Comparison of ENCODE assay signal across 7 mouse cellular contexts in the genomic region with DNA sequence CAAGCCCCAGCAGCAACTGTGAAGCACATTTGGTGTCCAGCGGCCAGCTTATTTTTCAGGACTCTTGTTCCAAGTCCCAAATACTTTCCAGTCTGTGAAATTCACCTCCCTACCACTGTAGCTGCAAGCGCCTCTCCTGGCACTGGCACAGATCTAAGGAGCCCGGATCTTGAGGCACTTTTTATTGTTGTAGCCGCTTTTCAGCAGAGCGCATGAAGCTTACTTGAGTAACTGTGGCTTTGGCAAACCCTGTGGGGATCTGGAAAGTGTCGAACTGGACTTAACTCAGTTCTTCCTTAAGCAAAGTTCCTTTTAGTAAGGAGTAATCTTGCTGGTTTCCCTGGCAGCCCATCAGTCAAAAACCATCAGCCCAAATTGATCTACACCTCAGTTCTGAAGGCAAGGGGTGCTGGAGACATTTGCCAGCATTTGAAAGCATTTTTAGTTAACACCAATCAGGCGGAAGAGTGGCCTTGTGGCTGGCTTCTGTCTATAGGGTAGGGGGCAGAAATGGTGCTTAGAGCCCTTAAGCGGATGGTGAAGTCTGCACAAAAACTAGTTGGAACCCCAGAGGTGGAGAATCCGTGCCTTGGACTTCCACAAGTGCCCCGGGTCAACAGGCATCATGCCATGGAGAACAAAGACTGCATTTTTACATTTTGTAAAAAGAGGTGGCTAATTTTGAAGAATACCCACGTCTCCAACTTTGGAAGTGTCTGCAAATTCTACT. TPM values are rescaled to one million over a fixed set of nuclear protein-coding genes. Genes with fewer than 3 reads are reported as not detected.
DNase-seq lines count a peak whose midpoint lies in the region; ATAC-seq and TF ChIP-seq lines count a peak whose summit lies in the region.

No protein-coding gene starts in this region.

- H3K4me1 ChIP-seq in ES-Bruce4 (ENCODE audit: control insufficient read depth, insufficient read depth, low read length) = no peaks in the 10 kb centered on the region
- no peaks in the 10 kb centered on the region for H3K4me1 ChIP-seq in intestine, postnatal 0 days (replicated peaks; ENCODE audit: control insufficient read depth, insufficient read depth, low read length)
- H3K4me1 ChIP-seq in lung, adult 2 months (ENCODE audit: control insufficient read depth, insufficient read depth, low read length) = peaks cover 17% of the 10 kb centered on the region

- 33% methylated on average over 11 of the region's 11 CpGs for WGBS in intestine, postnatal 0 days
- WGBS in lung, adult 2 months = 10% methylated on average over 11 of the region's 11 CpGs

- TF ChIP-seq EP300 in ES-Bruce4 (IDR thresholded peaks at IDR 0.05; ENCODE audit: insufficient read depth, low read depth, low read length) = no peak

- TF ChIP-seq POLR2A in ES-Bruce4 (IDR thresholded peaks at IDR 0.05; ENCODE audit: insufficient read depth, low read length) = no peak
- no peak for TF ChIP-seq POLR2A in brain, embryonic 14.5 days (IDR thresholded peaks at IDR 0.05; ENCODE audit: borderline replicate concordance, extremely low read depth, insufficient read depth, insufficient read length, poor library complexity, severe bottlenecking)
- no peak for TF ChIP-seq POLR2A in lung, adult 2 months (IDR thresholded peaks at IDR 0.05; ENCODE audit: borderline replicate concordance, extremely low read depth, low read depth, low read length)

- no peak overlapping the region for H3K27ac ChIP-seq in ES-Bruce4 (ENCODE audit: insufficient read depth, low read length)
- peak overlapping the region; percentile 88 for H3K27ac ChIP-seq in gastrocnemius, adult 2 months
- H3K27ac ChIP-seq in intestine, postnatal 0 days (ENCODE audit: low read depth, low read length) = peak overlapping the region; percentile 81

- no peak for ATAC-seq in intestine, postnatal 0 days

- peak overlapping the region; percentile 79 for H3K4me2 ChIP-seq in intestine, postnatal 0 days (replicated peaks; ENCODE audit: low read depth)

- intact Hi-C loops in gastrocnemius, adult 2 months (cut with DNase I) = loop anchor here (1.0 kb wide), 1 partner anchor 233 kb away; no protein-coding TSS in a partner anchor

- H3K27me3 ChIP-seq in ES-Bruce4 (ENCODE audit: control insufficient read depth, insufficient read depth, low read length, poor library complexity, severe bottlenecking) = peaks cover 5% of the 10 kb centered on the region; the same call in 1 of the 2 replicates
- H3K27me3 ChIP-seq in intestine, postnatal 0 days (replicated peaks; ENCODE audit: control insufficient read depth, insufficient read depth, low read length) = peaks cover 18% of the 10 kb centered on the region

- DNase-seq in brain, embryonic 14.5 days (ENCODE audit: low read depth) = peak; percentile 85
- peak; percentile 62 for DNase-seq in gastrocnemius, adult 2 months
- peak; percentile 31 for DNase-seq in lung, adult 2 months
- DNase-seq in right cerebral cortex, adult 18-20 months = peak; percentile 66
- DNase-seq in cerebellum, adult 11-12 months = no peak

- no peaks in the 10 kb centered on the region for H3K9me3 ChIP-seq in ES-Bruce4 (replicated peaks; ENCODE audit: control insufficient read depth, insufficient read depth, low read length, poor library complexity, severe bottlenecking)
- no peaks in the 10 kb centered on the region for H3K9me3 ChIP-seq in intestine, postnatal 0 days (ENCODE audit: control insufficient read depth)

- no peaks in the 10 kb centered on the region for H3K36me3 ChIP-seq in ES-Bruce4 (ENCODE audit: control insufficient read depth, insufficient read depth, low read length, poor library complexity, severe bottlenecking)
- no peaks in the 10 kb centered on the region for H3K36me3 ChIP-seq in intestine, postnatal 0 days (ENCODE audit: control insufficient read depth, insufficient read depth)

- no peak for TF ChIP-seq CTCF in ES-Bruce4 (IDR thresholded peaks at IDR 0.05; ENCODE audit: low read depth, low read length)
- TF ChIP-seq CTCF in brain, embryonic 14.5 days (IDR thresholded peaks at IDR 0.05; ENCODE audit: borderline replicate concordance, extremely low read depth, insufficient read depth, insufficient read length) = peak; percentile 25; the same call in 1 of the 2 replicates
- TF ChIP-seq CTCF in gastrocnemius, adult 2 months (IDR thresholded peaks at IDR 0.05) = peak; percentile 30; the same call in 1 of the 2 replicates
- peak; percentile 37 for TF ChIP-seq CTCF in intestine, postnatal 0 days (IDR thresholded peaks at IDR 0.05; ENCODE audit: low read depth)
- TF ChIP-seq CTCF in lung, adult 2 months (IDR thresholded peaks at IDR 0.05; ENCODE audit: insufficient read depth, low read length) = no peak

- peak overlapping the region; percentile 78 for H3K4me3 ChIP-seq in ES-Bruce4 (ENCODE audit: low read depth, low read length)
- H3K4me3 ChIP-seq in gastrocnemius, adult 2 months = peak overlapping the region; percentile 86
- peak overlapping the region; percentile 67 for H3K4me3 ChIP-seq in intestine, postnatal 0 days (ENCODE audit: low read depth, low read length)
- peak overlapping the region; percentile 92 for H3K4me3 ChIP-seq in lung, adult 2 months (replicated peaks; ENCODE audit: extremely low read depth, low read depth, low read length)

- peak overlapping the region; percentile 66 for H3K9ac ChIP-seq in ES-Bruce4 (ENCODE audit: low read depth, poor library complexity, severe bottlenecking)
- H3K9ac ChIP-seq in intestine, postnatal 0 days (ENCODE audit: low read depth, low read length) = peak overlapping the region; percentile 62

RNA-seq across cellular contexts. Expression of gene Antxr1, which starts 1.1 kb away (rescaled TPM):
- polyA plus RNA-seq in ES-Bruce4 (2011; ENCODE audit: insufficient read depth, insufficient read length, low read depth, missing spikeins) = 0.94 and 1.6 TPM in 2 replicates
- 6.0 and 10.0 TPM in 2 replicates for polyA plus RNA-seq in brain, embryonic 14.5 days (2012; rRNA removed)
- 10 to 100 TPM in 1 of 2 experiments, 1 to 10 TPM in 1; 6.2 to 15.9 TPM for total RNA-seq in gastrocnemius, adult 2 months (2021)
- polyA plus RNA-seq in intestine, postnatal 0 days (2015; fragmentation: Nextera tagmentation; extraction: Ambion mirVana) = 4.9 TPM in 2 replicates
- polyA plus RNA-seq in lung, adult 2 months (2012; rRNA removed) = 31.3 and 35.3 TPM in 2 replicates

RNA-seq across cellular contexts. Expression of gene Gkn1, which starts 16.2 kb away (rescaled TPM):
- not detected in 2 replicates for polyA plus RNA-seq in ES-Bruce4 (2011; ENCODE audit: insufficient read depth, insufficient read length, low read depth, missing spikeins)
- 0.05 and 0.12 TPM in 2 replicates for polyA plus RNA-seq in brain, embryonic 14.5 days (2012; rRNA removed)
- not detected for total RNA-seq in gastrocnemius, adult 2 months (2021)
- polyA plus RNA-seq in intestine, postnatal 0 days (2015; fragmentation: Nextera tagmentation; extraction: Ambion mirVana) = 4.7 and 30.0 TPM in 2 replicates
- polyA plus RNA-seq in lung, adult 2 months (2012; rRNA removed) = not detected in 2 replicates

RNA-seq across cellular contexts. Expression of gene Gkn2, which starts 38.6 kb away (rescaled TPM):
- not detected in 2 replicates for polyA plus RNA-seq in ES-Bruce4 (2011; ENCODE audit: insufficient read depth, insufficient read length, low read depth, missing spikeins)
- polyA plus RNA-seq in brain, embryonic 14.5 days (2012; rRNA removed) = 0.09 TPM in 1 of 2 replicates, not detected in the other
- total RNA-seq in gastrocnemius, adult 2 months (2021) = not detected
- polyA plus RNA-seq in intestine, postnatal 0 days (2015; fragmentation: Nextera tagmentation; extraction: Ambion mirVana) = 7.5 and 59.7 TPM in 2 replicates
- 0.21 TPM in 1 of 2 replicates, not detected in the other for polyA plus RNA-seq in lung, adult 2 months (2012; rRNA removed)

RNA-seq across cellular contexts. Expression of gene Gkn3, which starts 54.2 kb away (rescaled TPM):
- not detected in 2 replicates for polyA plus RNA-seq in ES-Bruce4 (2011; ENCODE audit: insufficient read depth, insufficient read length, low read depth, missing spikeins)
- 0.16 and 0.40 TPM in 2 replicates for polyA plus RNA-seq in brain, embryonic 14.5 days (2012; rRNA removed)
- total RNA-seq in gastrocnemius, adult 2 months (2021) = 1 to 10 TPM; 1.0 to 1.2 TPM
- polyA plus RNA-seq in intestine, postnatal 0 days (2015; fragmentation: Nextera tagmentation; extraction: Ambion mirVana) = 36.9 and 64.4 TPM in 2 replicates
- polyA plus RNA-seq in lung, adult 2 months (2012; rRNA removed) = 3.2 and 11.7 TPM in 2 replicates

Comparison
In these comparisons a context has a peak if more than half of its experiments do, and no peak if none do; other contexts are left out.
1. CTCF ChIP-seq: peak in brain, embryonic 14.5 days (single experiment), gastrocnemius, adult 2 months (single experiment) and intestine, postnatal 0 days (single experiment); none in ES-Bruce4 (single experiment) and lung, adult 2 months (single experiment).
2. Peak in every context shown above with its lines, with median percentiles within 50 percentile points of each other: H3K4me3 ChIP-seq.